Mouse (Mus musculus) liver, adult 2 months (tissue): Measurements from ENCODE around the gene Mettl2. TPM values are rescaled to one million over a fixed set of nuclear protein-coding genes. Genes with fewer than 3 reads are reported as not detected.
"Not testable (repeated sequence)": the region's sequence is repeated elsewhere in the genome, so short reads cannot be mapped to it uniquely, and the experiment has no call there.

Experiments used
- DNase-seq: peaks from one replicate; pipeline ENCODE4 v3.0.0-alpha.2; 2011; ENCODE audit warnings: low read depth, low spot score; ENCODE audit errors: extremely low read depth
- H3K27ac ChIP-seq: fragments of 200-500 bp; replicated peaks from 2 replicates; pipeline ENCODE4 v1.5.1; 2012; ENCODE audit warnings: low read depth, mild to moderate bottlenecking, control low read depth, inconsistent platforms, low read length; ENCODE audit not compliant: insufficient read depth
- H3K27me3 ChIP-seq: fragments of 200-500 bp; 2 replicates; pipeline ENCODE4 v1.6.1; 2012; ENCODE audit warnings: mild to moderate bottlenecking, moderate library complexity, low read length, inconsistent platforms; ENCODE audit not compliant: control insufficient read depth, insufficient read depth
- H3K36me3 ChIP-seq: fragments of 200-500 bp; 2 replicates; pipeline ENCODE4 v1.6.1; 2012; ENCODE audit warnings: low read length, inconsistent platforms; ENCODE audit not compliant: control insufficient read depth, insufficient read depth
- H3K4me1 ChIP-seq: fragments of 200-500 bp; 2 replicates; pipeline ENCODE4 v1.6.1; 2011; ENCODE audit warnings: low read length; ENCODE audit not compliant: control insufficient read depth, insufficient read depth
- H3K4me3 ChIP-seq: fragments of 200-500 bp; 2 replicates; pipeline ENCODE4 v1.5.1; 2011; ENCODE audit warnings: low read depth, mild to moderate bottlenecking, control low read depth, low read length, moderate library complexity; ENCODE audit not compliant: insufficient read depth
- H3K79me2 ChIP-seq: fragments of 200-500 bp; 2 replicates; pipeline ENCODE4 v1.6.1; 2012; ENCODE audit warnings: inconsistent platforms, mild to moderate bottlenecking, low read length, moderate library complexity; ENCODE audit not compliant: control insufficient read depth, insufficient read depth
- H3K9ac ChIP-seq: fragments of 200-500 bp; 2 replicates; pipeline ENCODE4 v1.6.1; 2012; ENCODE audit warnings: low read depth, mild to moderate bottlenecking, control low read depth, inconsistent platforms, low read length
- CTCF ChIP-seq: fragments of 200-500 bp; IDR thresholded peaks from 2 replicates; pipeline ENCODE4 v1.5.1; 2011; ENCODE audit warnings: low read depth, low read length, control low read depth
- POLR2A ChIP-seq: fragments of 200-500 bp; IDR thresholded peaks from 2 replicates; pipeline ENCODE4 v1.6.1; 2011; ENCODE audit warnings: low read length, control low read depth; ENCODE audit not compliant: insufficient read depth; ENCODE audit errors: extremely low read depth
- WGBS: fragments of 180-500 bp; shearing (Covaris S2); methylation state at CpG from one replicate; pipeline ENCODE4 v1.1.7; 2018; 5-methylcytosine and 5-hydroxymethylcytosine counted together
- polyA plus RNA-seq: library from polyadenylated mRNA; depleted of rRNA; stranded (reverse); fragments of >200 nt; gene quantifications from 2 replicates; pipeline ENCODE4 v1.2.3, GENCODE M21; 2012
- total RNA-seq: library from RNA; depleted of rRNA; stranded (reverse); fragments of >200 nt; gene quantifications from 2 replicates; pipeline ENCODE4 v1.2.3, GENCODE M21; 2014

Mettl2 gene
- total and polyA plus RNA-seq, 2 experiments = 7.9 to 11.5 TPM

DNA sequence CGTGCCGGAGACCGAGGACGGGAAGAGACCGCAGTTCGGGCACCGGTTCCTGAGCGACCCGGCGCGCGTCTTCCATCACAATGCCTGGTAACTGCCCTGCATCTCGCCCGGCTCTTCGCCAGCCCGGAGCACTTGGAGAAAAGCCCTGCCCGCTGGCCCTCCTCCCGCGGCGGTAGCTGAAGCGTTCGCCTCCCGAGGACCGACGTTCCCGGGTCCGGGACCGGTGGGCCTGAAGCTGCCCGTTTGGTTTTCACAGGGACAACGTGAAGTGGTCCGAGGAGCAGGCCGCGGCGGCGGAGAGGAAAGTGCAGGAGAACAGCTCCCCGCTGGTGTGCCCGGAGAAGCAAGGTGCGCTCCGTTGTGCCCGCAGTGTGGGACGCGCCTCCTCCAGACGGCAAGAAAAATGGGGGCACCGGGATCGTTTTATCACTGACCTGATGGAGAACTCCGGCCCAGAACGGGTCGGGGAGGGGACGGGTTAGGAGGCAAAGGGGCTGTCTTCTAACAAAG lies 350 bp downstream of the Mettl2 start:
- no peak for DNase-seq
- H3K9ac ChIP-seq = peak overlapping the region; percentile 66
- no peaks in the 10 kb centered on the region for H3K27me3 ChIP-seq
- peaks cover 6% of the 10 kb centered on the region; the same call in 1 of the 2 replicates for H3K79me2 ChIP-seq
- peak overlapping the region; percentile 81 for H3K4me3 ChIP-seq
- WGBS = under 1% methylated on average over 48 of the region's 49 CpGs
- H3K4me1 ChIP-seq = peaks cover 4% of the 10 kb centered on the region
- TF ChIP-seq CTCF = no peak
- no peak for TF ChIP-seq POLR2A
- no peak overlapping the region for H3K27ac ChIP-seq
- peaks cover 10% of the 10 kb centered on the region for H3K36me3 ChIP-seq

GRCm38 (mm10) chr11:105135692-105136091 lies 9.5 kb downstream of the Mettl2 start:
- H3K36me3 ChIP-seq = peaks cover 47% of the 10 kb centered on the region
- H3K79me2 ChIP-seq = no peaks in the 10 kb centered on the region
- no peak overlapping the region for H3K9ac ChIP-seq
- H3K4me3 ChIP-seq = no peak overlapping the region
- TF ChIP-seq CTCF = no peak
- TF ChIP-seq POLR2A = no peak
- H3K27ac ChIP-seq = no peak overlapping the region
- DNase-seq = no peak
- no peaks in the 10 kb centered on the region for H3K4me1 ChIP-seq
- 89% methylated on average over 7 of the region's 7 CpGs for WGBS
- H3K27me3 ChIP-seq = no peaks in the 10 kb centered on the region

DNA sequence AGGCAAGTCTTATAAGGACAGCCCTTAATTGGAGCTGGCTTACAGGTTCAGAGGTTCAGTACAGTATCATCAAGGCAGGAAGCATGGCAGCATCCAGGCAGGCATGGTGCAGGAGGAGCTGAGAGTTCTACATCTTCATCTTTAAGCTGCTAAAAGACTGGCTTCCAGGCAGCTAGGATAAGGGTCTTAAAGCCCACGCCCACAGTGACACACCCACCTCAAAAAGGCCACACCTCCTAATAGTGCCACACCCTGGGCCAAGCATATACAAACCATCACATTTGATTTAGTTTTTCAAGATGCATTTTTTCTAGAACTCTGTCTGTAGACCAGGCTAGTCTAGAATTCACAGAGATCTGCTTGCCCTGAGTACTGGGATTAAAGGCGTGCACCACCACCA lies 11.0 kb downstream of the Mettl2 start:
- not testable (repeated sequence) for H3K27ac ChIP-seq
- peaks cover 42% of the 10 kb centered on the region for H3K36me3 ChIP-seq

DNA sequence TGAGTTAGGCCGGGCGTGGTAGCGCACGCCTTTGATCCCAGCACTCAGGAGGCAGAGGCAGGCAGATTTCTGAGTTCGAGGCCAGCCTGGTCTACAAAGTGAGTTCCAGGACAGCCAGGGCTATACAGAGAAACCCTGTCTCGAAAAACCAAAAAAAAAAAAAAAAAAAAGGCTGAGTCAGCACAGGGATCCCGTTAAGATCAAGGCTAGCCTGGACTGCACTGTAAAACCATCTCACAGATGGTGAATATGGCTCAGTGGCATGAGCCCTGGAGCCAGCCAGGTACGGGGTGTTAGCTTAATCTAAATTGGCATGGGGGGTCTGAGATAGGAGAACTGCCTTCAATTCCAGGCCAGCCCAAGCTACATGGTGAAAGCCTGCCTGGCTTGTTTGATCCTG lies 14.3 kb downstream of the Mettl2 start:
- peaks cover 19% of the 10 kb centered on the region for H3K36me3 ChIP-seq
- not testable (repeated sequence) for H3K4me3 ChIP-seq, H3K79me2 ChIP-seq, H3K27ac ChIP-seq, DNase-seq, H3K4me1 ChIP-seq, H3K9ac ChIP-seq, H3K27me3 ChIP-seq
- WGBS = 93% methylated on average over 8 of the region's 8 CpGs

More for the DNA sequence above, 11.0 kb downstream of the Mettl2 start:
- H3K4me1 ChIP-seq, DNase-seq, H3K9ac ChIP-seq, H3K4me3 ChIP-seq, H3K27me3 ChIP-seq, H3K79me2 ChIP-seq: not testable (repeated sequence)
- 95% methylated on average over 2 of the region's 2 CpGs for WGBS

DNA sequence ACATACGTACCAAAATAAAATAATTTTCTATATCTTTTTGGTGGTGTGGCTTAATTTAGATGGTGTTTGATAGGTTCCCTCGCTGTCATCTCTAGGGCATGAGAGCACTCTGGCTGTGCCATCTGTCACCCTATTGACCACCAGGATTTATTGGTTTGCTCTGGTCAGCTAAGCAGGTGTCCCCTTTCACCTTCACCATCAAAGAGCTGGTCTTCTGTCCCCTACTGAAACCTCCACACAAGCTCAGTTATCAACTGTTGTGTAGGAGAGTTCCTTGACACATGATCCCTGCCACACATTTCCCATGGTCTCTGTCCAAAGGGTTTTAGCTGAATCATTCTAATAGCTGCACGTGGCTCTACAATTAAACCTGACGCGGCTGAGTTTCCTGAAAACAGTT lies 14.9 kb downstream of the Mettl2 start:
- peaks cover 16% of the 10 kb centered on the region for H3K36me3 ChIP-seq
- H3K4me1 ChIP-seq = no peaks in the 10 kb centered on the region
- H3K27me3 ChIP-seq = no peaks in the 10 kb centered on the region
- H3K4me3 ChIP-seq = no peak overlapping the region
- TF ChIP-seq POLR2A (no peak), CTCF (no peak)
- H3K9ac ChIP-seq = no peak overlapping the region
- no peak for DNase-seq
- no peaks in the 10 kb centered on the region for H3K79me2 ChIP-seq
- 98% methylated on average over 5 of the region's 5 CpGs for WGBS
- H3K27ac ChIP-seq = no peak overlapping the region

GRCm38 (mm10) chr11:105143564-105143963 lies 17.3 kb downstream of the Mettl2 start:
- no peak overlapping the region for H3K9ac ChIP-seq

More at GRCm38 (mm10) chr11:105143564-105143963, 17.3 kb downstream of the Mettl2 start:
- no peaks in the 10 kb centered on the region for H3K79me2 ChIP-seq
- H3K4me1 ChIP-seq = no peaks in the 10 kb centered on the region
- no peak overlapping the region for H3K27ac ChIP-seq
- peaks cover 8% of the 10 kb centered on the region for H3K36me3 ChIP-seq
- TF ChIP-seq POLR2A = no peak
- no peak for TF ChIP-seq CTCF
- H3K4me3 ChIP-seq = no peak overlapping the region
- H3K27me3 ChIP-seq = no peaks in the 10 kb centered on the region
- no peak for DNase-seq
